Comparison of ENCODE assay signal across 26 mouse cellular contexts in genomic region chr6:134579506-134579905, GRCm38 (mm10).
"Had no signal": no experiment of that assay in that cellular context is flagged by ENCODE, and none has a peak within 500 bp of the region (broad histone marks: within the 10 kb centered on the region; RNA-seq: fewer than 3 reads in every experiment).

No protein-coding gene starts in this region.

- H3K4me3 ChIP-seq: heart, adult 2 months; heart, embryonic 10.5 days; heart, embryonic 13.5 days; heart, embryonic 15.5 days; hindbrain, embryonic 13.5 days; hindbrain, embryonic 15.5 days; layer of hippocampus, adult 2 months; left cerebral cortex, adult 2 months; limb, embryonic 10.5 days; limb, embryonic 12.5 days; liver, embryonic 13.5 days; liver, embryonic 15.5 days had no signal

- H3K36me3 ChIP-seq: heart, embryonic 10.5 days; heart, embryonic 13.5 days; heart, embryonic 15.5 days; hindbrain, embryonic 13.5 days; hindbrain, embryonic 15.5 days; limb, embryonic 10.5 days; limb, embryonic 12.5 days; liver, embryonic 13.5 days; liver, embryonic 15.5 days had no signal

- DNase-seq: gastrocnemius, postnatal 14 days; gastrocnemius, postnatal 36 days; heart, adult 11 months; heart, adult 2 months; heart, postnatal 14 days; heart, postnatal 36 days; kidney, adult 11 months; kidney, adult 8-10 months; kidney, postnatal 10 days; kidney, postnatal 25 days; kidney, postnatal 4 days; liver; liver, embryonic 13.5 days had no signal

- H3K4me2 ChIP-seq: heart, embryonic 13.5 days; heart, embryonic 15.5 days; hindbrain, embryonic 13.5 days; hindbrain, embryonic 15.5 days; limb, embryonic 12.5 days; liver, embryonic 11.5 days; liver, embryonic 13.5 days; liver, embryonic 15.5 days had no signal

- H3K27ac ChIP-seq: heart, adult 2 months; heart, embryonic 10.5 days; heart, embryonic 13.5 days; heart, embryonic 15.5 days; hindbrain, embryonic 13.5 days; hindbrain, embryonic 15.5 days; hindbrain, postnatal 0 days; layer of hippocampus, adult 2 months; left cerebral cortex, adult 2 months; limb, embryonic 10.5 days; limb, embryonic 12.5 days; liver, embryonic 13.5 days; liver, embryonic 15.5 days had no signal

- H3K4me1 ChIP-seq: hindbrain, embryonic 13.5 days; hindbrain, embryonic 15.5 days; limb, embryonic 10.5 days; limb, embryonic 12.5 days; liver, embryonic 13.5 days; liver, embryonic 15.5 days had no signal

- H3K27me3 ChIP-seq: hindbrain, embryonic 13.5 days; hindbrain, embryonic 15.5 days; limb, embryonic 12.5 days had no signal

- ATAC-seq: hindbrain, postnatal 0 days; intestine, embryonic 16.5 days had no signal

- H3K9me3 ChIP-seq: heart, embryonic 10.5 days; heart, embryonic 13.5 days; heart, embryonic 15.5 days; hindbrain, embryonic 13.5 days; hindbrain, embryonic 15.5 days; limb, embryonic 10.5 days; limb, embryonic 12.5 days; liver, embryonic 13.5 days; liver, embryonic 15.5 days had no signal

- H3K9ac ChIP-seq: heart, embryonic 13.5 days; heart, embryonic 15.5 days; hindbrain, embryonic 13.5 days; hindbrain, embryonic 15.5 days; limb, embryonic 12.5 days; liver, embryonic 13.5 days; liver, embryonic 15.5 days had no signal
